Mouse (Mus musculus): ENCODE results near the gene Dynlrb2. TPM values are rescaled to one million over a fixed set of nuclear protein-coding genes. Genes with fewer than 3 reads are reported as not detected.

The Dynlrb2 gene
- total and polyA plus RNA-seq, 3 experiments, result not detected

- in situ Hi-C loops (cut with MboI; ENCODE audit: low pct_ligation_motif_present, low pct_unique_long_range_greater_than_20kb, low sequenced_read_pairs), result loop anchor here (10.0 to 25.0 kb wide), 2 partner anchors 271 to 378 kb away; no protein-coding TSS in a partner anchor
- no peak overlapping the region for H3K9ac ChIP-seq (ENCODE audit: insufficient read depth, low read depth)
- H3K4me2 ChIP-seq (ENCODE audit: insufficient read depth, low read depth, poor library complexity, severe bottlenecking), result no peak overlapping the region
- H3K36me3 ChIP-seq (replicated peaks in 1 of 2; ENCODE audit: control insufficient read depth in 1 of 2, insufficient read depth in 1 of 2, low read length in 1 of 2), result no peaks in the 10 kb centered on the region
- dilution Hi-C loops (cut with MboI; ENCODE audit: extremely low pct_ligation_motif_present, extremely low pct_unique_long_range_greater_than_20kb, low sequenced_read_pairs), result no loop called here
- H3K79me2 ChIP-seq (replicated peaks; ENCODE audit: control insufficient read depth, extremely low read depth, insufficient read depth, poor library complexity, severe bottlenecking), result no peaks in the 10 kb centered on the region
- peak; percentile 37 for DNase-seq (ENCODE audit: extremely low read depth)
- H3K4me1 ChIP-seq (ENCODE audit: control insufficient read depth in 1 of 2, insufficient read depth in 2 of 2), result no peaks in the 10 kb centered on the region
- H3K27me3 ChIP-seq (replicated peaks), result no peaks in the 10 kb centered on the region
- no peak overlapping the region for H3K27ac ChIP-seq (ENCODE audit: insufficient read depth, low read depth)
- H3K4me3 ChIP-seq (replicated peaks in 1 of 3; ENCODE audit: low read depth in 2 of 3, low read length in 2 of 3, poor library complexity in 1 of 3), result no peak overlapping the region
- no peaks in the 10 kb centered on the region for H3K9me3 ChIP-seq (replicated peaks; ENCODE audit: low read length)
- TF ChIP-seq CTCF (conservative IDR thresholded peaks at IDR 0.05 in 1 of 2, IDR thresholded peaks at IDR 0.05 in 1 of 2; ENCODE audit: low read depth in 2 of 2, low read length in 2 of 2) (peak; percentile 43 to 63; a peak in 3 of 4 replicates), RAD21 (IDR thresholded peaks at IDR 0.05; ENCODE audit: low read depth, low read length) (peak; percentile 48), UBTF (IDR thresholded peaks at IDR 0.05; ENCODE audit: low read depth, low read length) (no peak), ZNF384 (IDR thresholded peaks at IDR 0.05; ENCODE audit: low read depth, low read length) (peak; percentile 87), SMC3 (IDR thresholded peaks at IDR 0.05; ENCODE audit: low read depth, low read length) (peak; percentile 35)
These were observed 20.7 kb upstream of the Dynlrb2 start for GRCm38 (mm10) chr8:116484087-116484486.

- H3K36me3 ChIP-seq (replicated peaks in 1 of 2; ENCODE audit: control insufficient read depth in 1 of 2, insufficient read depth in 1 of 2, low read length in 1 of 2), result no peaks in the 10 kb centered on the region
- H3K4me1 ChIP-seq (ENCODE audit: control insufficient read depth in 1 of 2, insufficient read depth in 2 of 2), result no peaks in the 10 kb centered on the region
- no peak overlapping the region for H3K27ac ChIP-seq (ENCODE audit: insufficient read depth, low read depth)
- H3K4me2 ChIP-seq (ENCODE audit: insufficient read depth, low read depth, poor library complexity, severe bottlenecking), result no peak overlapping the region
- dilution Hi-C loops (cut with MboI; ENCODE audit: extremely low pct_ligation_motif_present, extremely low pct_unique_long_range_greater_than_20kb, low sequenced_read_pairs) (no loop called here), in situ Hi-C loops (cut with MboI; ENCODE audit: low pct_ligation_motif_present, low pct_unique_long_range_greater_than_20kb, low sequenced_read_pairs) (loop anchor here (10.0 to 25.0 kb wide), 2 partner anchors 266 to 374 kb away; no protein-coding TSS in a partner anchor)
- no peak overlapping the region for H3K4me3 ChIP-seq (replicated peaks in 1 of 3; ENCODE audit: low read depth in 2 of 3, low read length in 2 of 3, poor library complexity in 1 of 3)
- no peaks in the 10 kb centered on the region for H3K9me3 ChIP-seq (replicated peaks; ENCODE audit: low read length)
- no peaks in the 10 kb centered on the region for H3K27me3 ChIP-seq (replicated peaks)
- DNase-seq (ENCODE audit: extremely low read depth), result no peak
- H3K79me2 ChIP-seq (replicated peaks; ENCODE audit: control insufficient read depth, extremely low read depth, insufficient read depth, poor library complexity, severe bottlenecking), result no peaks in the 10 kb centered on the region
- no peak overlapping the region for H3K9ac ChIP-seq (ENCODE audit: insufficient read depth, low read depth)
- no peak for TF ChIP-seq NELFE (IDR thresholded peaks at IDR 0.05; ENCODE audit: low read depth, low read length)
- TF ChIP-seq ELF1 (IDR thresholded peaks at IDR 0.05; ENCODE audit: low read depth, low read length), result no peak
- TF ChIP-seq JUND (conservative IDR thresholded peaks at IDR 0.05; ENCODE audit: low read depth, low read length), result no peak
- TF ChIP-seq ZMIZ1 (IDR thresholded peaks at IDR 0.05; ENCODE audit: low read depth, low read length), result no peak
- TF ChIP-seq POLR2A (IDR thresholded peaks at IDR 0.05; ENCODE audit: low read depth, low read length), result no peak
- no peak for TF ChIP-seq BHLHE40 (IDR thresholded peaks at IDR 0.05; ENCODE audit: low read depth, low read length)
- TF ChIP-seq UBTF (IDR thresholded peaks at IDR 0.05; ENCODE audit: low read depth, low read length), result no peak
- TF ChIP-seq MAX (IDR thresholded peaks at IDR 0.05; ENCODE audit: low read length), result no peak
- no peak for TF ChIP-seq RCOR1 (conservative IDR thresholded peaks at IDR 0.05; ENCODE audit: low read depth, low read length)
- no peak for TF ChIP-seq CTCF (conservative IDR thresholded peaks at IDR 0.05 in 1 of 2, IDR thresholded peaks at IDR 0.05 in 1 of 2; ENCODE audit: low read depth in 2 of 2, low read length in 2 of 2)
- TF ChIP-seq TCF12 (IDR thresholded peaks at IDR 0.05; ENCODE audit: low read depth, low read length), result no peak
- no peak for TF ChIP-seq E2F4 (IDR thresholded peaks at IDR 0.05; ENCODE audit: insufficient replicate concordance, low read depth, low read length)
- TF ChIP-seq EP300 (IDR thresholded peaks at IDR 0.05; ENCODE audit: low read length), result no peak
- TF ChIP-seq POLR2AphosphoS2 (IDR thresholded peaks at IDR 0.05; ENCODE audit: low read depth, low read length), result no peak
- TF ChIP-seq ETS1 (conservative IDR thresholded peaks at IDR 0.05; ENCODE audit: low read depth, low read length), result no peak
- TF ChIP-seq NRF1 (IDR thresholded peaks at IDR 0.05; ENCODE audit: low read depth, low read length), result no peak
These were observed 16.2 kb upstream of the Dynlrb2 start for GRCm38 (mm10) chr8:116488546-116488945.

Measured in CH12.LX (cell line).